14 mouse cellular contexts compared by ENCODE assay signal in the genomic region with DNA sequence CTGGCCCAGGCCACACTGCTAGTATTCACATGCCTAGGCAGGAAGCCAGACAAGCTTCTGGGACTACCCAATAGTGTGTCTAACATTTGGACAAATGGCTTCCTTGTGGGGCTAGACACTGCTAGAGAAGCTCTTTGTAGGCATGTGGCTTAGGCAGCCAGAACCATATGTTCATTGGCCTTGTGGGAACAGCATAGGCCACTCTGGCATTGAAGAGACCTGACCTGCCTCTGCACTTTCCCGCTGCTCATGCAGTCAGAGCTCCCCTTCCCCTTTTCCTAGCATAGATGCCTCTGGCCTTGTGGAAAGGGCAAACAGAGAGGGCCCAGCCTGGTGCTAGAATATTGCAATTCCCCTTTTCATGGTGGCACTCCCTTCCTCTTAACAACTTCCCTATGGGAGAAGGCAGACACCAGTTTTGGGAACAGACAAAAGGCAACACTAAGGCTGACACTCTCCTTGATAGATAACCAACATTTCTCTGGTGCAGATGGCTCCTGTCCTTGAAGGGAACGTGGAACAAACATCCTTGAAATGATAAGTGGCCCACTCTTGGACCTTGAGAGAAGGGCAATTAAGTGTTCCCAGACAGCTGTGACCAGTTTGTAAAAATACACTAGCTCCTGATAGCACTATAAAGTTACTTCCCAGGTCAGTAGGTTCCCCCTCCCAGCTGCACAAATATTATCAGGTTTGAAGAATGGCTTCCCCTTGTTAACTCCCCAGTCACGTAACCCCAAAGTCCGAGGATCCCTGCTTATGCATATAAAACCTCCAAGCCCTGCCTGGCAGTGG. TPM values are rescaled to one million over a fixed set of nuclear protein-coding genes. Genes with fewer than 3 reads are reported as not detected.
DNase-seq lines count a peak whose midpoint lies in the region; ATAC-seq and TF ChIP-seq lines count a peak whose summit lies in the region.
"Had no signal": no experiment of that assay in that cellular context is flagged by ENCODE, and none has a peak within 500 bp of the region (broad histone marks: within the 10 kb centered on the region; RNA-seq: fewer than 3 reads in every experiment).

No protein-coding gene starts in this region.

- peak; percentile 19; the same call in 1 of the 2 replicates for ATAC-seq in liver, embryonic 14.5 days (ENCODE audit: insufficient read depth)
- no peak for ATAC-seq in liver, embryonic 11.5 days (replicated peaks; ENCODE audit: low FRiP score)
- ATAC-seq in intestine, postnatal 0 days: peak; percentile 75
- ATAC-seq: CD4-positive, CD25-positive, alpha-beta regulatory T cell, adult 4 months; forebrain, embryonic 15.5 days had no signal

- H3K4me3 ChIP-seq in liver, embryonic 14.5 days (ENCODE audit: insufficient read depth in 1 of 2, low read depth in 2 of 2, low read length in 2 of 2): no peak overlapping the region
- no peak overlapping the region for H3K4me3 ChIP-seq in liver, embryonic 11.5 days (ENCODE audit: low read depth, low read length)
- no peak overlapping the region for H3K4me3 ChIP-seq in brown adipose tissue, adult 24 weeks (ENCODE audit: insufficient read depth, low read depth, low read length)
- no peak overlapping the region for H3K4me3 ChIP-seq in intestine, postnatal 0 days (ENCODE audit: low read depth, low read length)
- H3K4me3 ChIP-seq: forebrain, embryonic 15.5 days; myocyte had no signal

- TF ChIP-seq EP300 in liver, embryonic 14.5 days (IDR thresholded peaks at IDR 0.05; ENCODE audit: low read depth): no peak

- H3K4me2 ChIP-seq in liver, embryonic 14.5 days (ENCODE audit: low read depth): no peak overlapping the region
- no peak overlapping the region for H3K4me2 ChIP-seq in liver, embryonic 11.5 days
- H3K4me2 ChIP-seq in intestine, postnatal 0 days (replicated peaks; ENCODE audit: low read depth): no peak overlapping the region
- H3K4me2 ChIP-seq: forebrain, embryonic 15.5 days had no signal

- H3K36me3 ChIP-seq in liver, embryonic 14.5 days (replicated peaks; ENCODE audit: control insufficient read depth, insufficient read depth, low read depth): no peaks in the 10 kb centered on the region
- peaks cover 19% of the 10 kb centered on the region for H3K36me3 ChIP-seq in liver, embryonic 11.5 days (ENCODE audit: control insufficient read depth, insufficient read depth, low read length)
- H3K36me3 ChIP-seq in intestine, postnatal 0 days (ENCODE audit: control insufficient read depth, insufficient read depth): peaks cover 32% of the 10 kb centered on the region

- H3K9ac ChIP-seq in liver, embryonic 14.5 days (replicated peaks): no peak overlapping the region
- no peak overlapping the region for H3K9ac ChIP-seq in liver, embryonic 11.5 days (ENCODE audit: low read depth, low read length)
- H3K9ac ChIP-seq in intestine, postnatal 0 days (ENCODE audit: low read depth, low read length): no peak overlapping the region
- H3K9ac ChIP-seq: forebrain, embryonic 15.5 days had no signal

- no peak overlapping the region for H3K27ac ChIP-seq in liver, embryonic 14.5 days
- no peak overlapping the region for H3K27ac ChIP-seq in liver, embryonic 11.5 days (ENCODE audit: low read depth, low read length)
- H3K27ac ChIP-seq in brown adipose tissue, adult 24 weeks (replicated peaks; ENCODE audit: low read depth, low read length): peak overlapping the region; percentile 50; the same call in 1 of the 2 replicates
- H3K27ac ChIP-seq in intestine, postnatal 0 days (ENCODE audit: low read depth, low read length): peak overlapping the region; percentile 46; the same call in 1 of the 2 replicates
- H3K27ac ChIP-seq: forebrain, embryonic 15.5 days had no signal

- peaks cover 3% of the 10 kb centered on the region in 2 experiments; a peak in 3 of 4 replicates for H3K4me1 ChIP-seq in liver, embryonic 14.5 days (replicated peaks; ENCODE audit: control insufficient read depth in 2 of 2, insufficient read depth in 2 of 2, low read length in 1 of 2)
- H3K4me1 ChIP-seq in liver, embryonic 11.5 days (replicated peaks; ENCODE audit: control insufficient read depth, insufficient read depth, low read length): peaks cover 2% of the 10 kb centered on the region
- peaks cover 18% of the 10 kb centered on the region for H3K4me1 ChIP-seq in brown adipose tissue, adult 24 weeks (ENCODE audit: control insufficient read depth, insufficient read depth, insufficient read length, low read length)
- H3K4me1 ChIP-seq in intestine, postnatal 0 days (replicated peaks; ENCODE audit: control insufficient read depth, insufficient read depth, low read length): no peaks in the 10 kb centered on the region
- H3K4me1 ChIP-seq: forebrain, embryonic 15.5 days had no signal

- H3K9me3 ChIP-seq in liver, embryonic 14.5 days (ENCODE audit: control insufficient read depth, low read length): no peaks in the 10 kb centered on the region
- H3K9me3 ChIP-seq in liver, embryonic 11.5 days (ENCODE audit: control insufficient read depth, low read length): no peaks in the 10 kb centered on the region
- no peaks in the 10 kb centered on the region for H3K9me3 ChIP-seq in intestine, postnatal 0 days (ENCODE audit: control insufficient read depth)
- H3K9me3 ChIP-seq: forebrain, embryonic 15.5 days had no signal

- DNase-seq in embryo, embryonic 11 days: peak; percentile 3
- no peak for DNase-seq in embryo, embryonic 9.5 days (ENCODE audit: extremely low spot score)
- no peak for DNase-seq in liver, embryonic 14.5 days (ENCODE audit: low read depth in 3 of 3, low spot score in 3 of 3)
- DNase-seq in liver, embryonic 11.5 days (ENCODE audit: low spot score): no peak
- DNase-seq in gastrocnemius, adult 8-10 months (ENCODE audit: low spot score in 2 of 2): no peak
- no peak for DNase-seq in right cerebral cortex, adult 2 months (ENCODE audit: low spot score in 2 of 2)
- DNase-seq: right cerebral cortex, postnatal 14 days had no signal

- TF ChIP-seq CTCF in liver, embryonic 14.5 days (IDR thresholded peaks at IDR 0.05; ENCODE audit: low read depth): no peak
- TF ChIP-seq CTCF in intestine, postnatal 0 days (IDR thresholded peaks at IDR 0.05; ENCODE audit: low read depth): no peak

- 47% methylated on average over 4 of the region's 4 CpGs for WGBS in liver, embryonic 14.5 days (ENCODE audit: insufficient replicate concordance)
- WGBS in liver, embryonic 11.5 days: 56% methylated on average over 4 of the region's 4 CpGs
- WGBS in intestine, postnatal 0 days: 32% methylated on average over 4 of the region's 4 CpGs

- H3K27me3 ChIP-seq in liver, embryonic 14.5 days (ENCODE audit: control insufficient read depth, insufficient read depth, low read length): no peaks in the 10 kb centered on the region
- H3K27me3 ChIP-seq in liver, embryonic 11.5 days (replicated peaks; ENCODE audit: control insufficient read depth, insufficient read depth, low read length): no peaks in the 10 kb centered on the region
- no peaks in the 10 kb centered on the region for H3K27me3 ChIP-seq in intestine, postnatal 0 days (replicated peaks; ENCODE audit: control insufficient read depth, insufficient read depth, low read length)
- H3K27me3 ChIP-seq: forebrain, embryonic 15.5 days had no signal

RNA-seq across cellular contexts. Expression of a gene that starts 14.5 kb away (rescaled TPM):
- polyA plus RNA-seq in liver, embryonic 14.5 days (2012; rRNA removed): 2.9 and 3.1 TPM in 2 replicates
- 4.0 and 5.2 TPM in 2 replicates for polyA plus RNA-seq in liver, embryonic 14.5 days (2014; fragmentation: Nextera tagmentation; extraction: Ambion mirVana)
- polyA plus RNA-seq in liver, embryonic 11.5 days (2014; fragmentation: Nextera tagmentation; extraction: Ambion mirVana): 12.8 and 14.4 TPM in 2 replicates
- 19.6 and 20.7 TPM in 2 replicates for polyA plus RNA-seq in brown adipose tissue, adult 24 weeks (2012; ENCODE audit: insufficient read depth, insufficient read length, missing spikeins)
- polyA plus RNA-seq in intestine, postnatal 0 days (2015; fragmentation: Nextera tagmentation; extraction: Ambion mirVana): 17.4 and 20.5 TPM in 2 replicates
- 10 to 100 TPM; 16.0 to 20.6 (median 17.8) TPM for total RNA-seq in gastrocnemius, adult 8-10 months (2022)

RNA-seq across cellular contexts. Expression of a gene that starts 34.4 kb away (rescaled TPM):
- 6.0 and 7.8 TPM in 2 replicates for polyA plus RNA-seq in liver, embryonic 14.5 days (2012; rRNA removed)
- 10.7 and 11.6 TPM in 2 replicates for polyA plus RNA-seq in liver, embryonic 14.5 days (2014; fragmentation: Nextera tagmentation; extraction: Ambion mirVana)
- polyA plus RNA-seq in liver, embryonic 11.5 days (2014; fragmentation: Nextera tagmentation; extraction: Ambion mirVana): 14.2 and 14.9 TPM in 2 replicates
- polyA plus RNA-seq in brown adipose tissue, adult 24 weeks (2012; ENCODE audit: insufficient read depth, insufficient read length, missing spikeins): 30.2 and 57.1 TPM in 2 replicates
- 8.3 and 11.6 TPM in 2 replicates for polyA plus RNA-seq in intestine, postnatal 0 days (2015; fragmentation: Nextera tagmentation; extraction: Ambion mirVana)
- 10 to 100 TPM; 10.8 to 17.7 (median 12.8) TPM for total RNA-seq in gastrocnemius, adult 8-10 months (2022)

RNA-seq across cellular contexts. Expression of a gene that starts 44.1 kb away (rescaled TPM):
- polyA plus RNA-seq in liver, embryonic 14.5 days (2012; rRNA removed): not detected in 2 replicates
- not detected in 2 replicates for polyA plus RNA-seq in liver, embryonic 14.5 days (2014; fragmentation: Nextera tagmentation; extraction: Ambion mirVana)
- not detected in 2 replicates for polyA plus RNA-seq in liver, embryonic 11.5 days (2014; fragmentation: Nextera tagmentation; extraction: Ambion mirVana)
- polyA plus RNA-seq in brown adipose tissue, adult 24 weeks (2012; ENCODE audit: insufficient read depth, insufficient read length, missing spikeins): not detected in 2 replicates
- not detected in 2 replicates for polyA plus RNA-seq in intestine, postnatal 0 days (2015; fragmentation: Nextera tagmentation; extraction: Ambion mirVana)
- not detected for total RNA-seq in gastrocnemius, adult 8-10 months (2022)
- polyA plus RNA-seq: CD4-positive, CD25-positive, alpha-beta regulatory T cell, adult 4 months; forebrain, embryonic 15.5 days; hindbrain, embryonic 11.5 days; liver, embryonic 16.5 days; myocyte had no signal

Comparison
In these comparisons a context has a peak if more than half of its experiments do, and no peak if none do; other contexts are left out.
1. H3K27ac ChIP-seq: peak in brown adipose tissue, adult 24 weeks (single experiment) and intestine, postnatal 0 days (single experiment); none in liver, embryonic 14.5 days (single experiment) and liver, embryonic 11.5 days (single experiment).